Mouse (Mus musculus) macrophage (primary cell): ENCODE results near the gene Sdr9c7. TPM values are rescaled to one million over a fixed set of nuclear protein-coding genes. Genes with fewer than 3 reads are reported as not detected.
"Not testable (repeated sequence)": the region's sequence is repeated elsewhere in the genome, so short reads cannot be mapped to it uniquely, and the experiment has no call there.

Experiments used
- H3K27ac ChIP-seq: fragments of 350-480 bp; formaldehyde crosslinking; 2 replicates; pipeline ENCODE4 v1.9.0; 2021
- H3K36me3 ChIP-seq: fragments of 350-480 bp; formaldehyde crosslinking; 2 replicates; pipeline ENCODE4 v1.9.0; 2021; ENCODE audit errors: inconsistent target
- H3K4me3 ChIP-seq: fragments of 350-480 bp; formaldehyde crosslinking; 2 replicates; pipeline ENCODE4 v1.9.0; 2021; ENCODE audit errors: inconsistent target
- H3K79me2 ChIP-seq: fragments of 350-480 bp; formaldehyde crosslinking; 2 replicates; pipeline ENCODE4 v1.9.0; 2021; ENCODE audit errors: inconsistent target
- WGBS: methylation state at CpG from one replicate; pipeline ENCODE4 v1.1.7; 2026; ENCODE audit warnings: inconsistent platforms; ENCODE audit not compliant: missing documents; 5-methylcytosine and 5-hydroxymethylcytosine counted together
- polyA plus RNA-seq: library from polyadenylated mRNA; stranded (reverse); fragments of 250-400 nt; gene quantifications from 3 replicates; pipeline ENCODE4 v1.2.4, GENCODE M21; 2018; ENCODE audit warnings: inconsistent platforms

The Sdr9c7 gene
- polyA plus RNA-seq, 1 experiment from 2014 or later = not detected

- 89% methylated on average over 7 of the region's 7 CpGs for WGBS
- H3K36me3 ChIP-seq = no peaks in the 10 kb centered on the region
- H3K27ac ChIP-seq = no peak overlapping the region
- no peak overlapping the region for H3K4me3 ChIP-seq
- H3K79me2 ChIP-seq = no peaks in the 10 kb centered on the region
These were observed 26.5 kb downstream of the Sdr9c7 start for GRCm38 (mm10) chr10:127924597-127925378.

GRCm38 (mm10) chr10:127927737-127928136, 29.4 kb downstream of the Sdr9c7 start:
- no peak overlapping the region for H3K4me3 ChIP-seq
- 91% methylated on average over 2 of the region's 2 CpGs for WGBS
- no peaks in the 10 kb centered on the region for H3K79me2 ChIP-seq
- H3K27ac ChIP-seq = no peak overlapping the region
- no peaks in the 10 kb centered on the region for H3K36me3 ChIP-seq

DNA sequence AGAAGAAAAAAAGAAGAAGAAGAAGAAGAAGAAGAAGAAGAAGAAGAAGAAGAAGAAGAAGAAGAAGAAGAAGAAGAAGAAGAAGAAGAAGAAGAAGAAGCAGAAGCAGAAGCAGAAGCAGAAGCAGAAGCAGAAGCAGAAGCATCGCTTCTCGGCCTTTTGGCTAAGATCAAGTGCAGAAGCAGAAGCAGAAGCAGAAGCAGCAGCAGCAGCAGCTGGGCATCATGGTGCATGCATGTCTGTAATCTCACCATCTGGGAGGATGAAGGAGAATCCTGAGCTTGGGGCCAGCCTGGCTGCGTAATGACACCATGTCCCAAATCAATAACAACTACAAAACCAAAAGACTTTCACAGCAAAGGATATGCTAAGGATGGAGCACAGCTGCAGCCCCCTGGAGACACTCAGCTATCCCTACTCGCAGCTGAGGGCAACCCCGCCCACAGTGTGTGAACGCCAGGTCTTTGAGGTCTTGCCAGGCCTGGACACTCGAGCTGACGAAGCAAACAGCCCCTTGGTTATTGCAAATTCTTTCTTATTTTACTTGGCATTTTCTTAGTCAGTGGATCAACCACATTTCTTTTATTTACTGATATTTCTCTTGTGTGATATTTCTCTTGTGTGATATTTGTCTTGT, 34.1 kb downstream of the Sdr9c7 start:
- no peaks in the 10 kb centered on the region for H3K79me2 ChIP-seq

GRCm38 (mm10) chr10:127936271-127936670, 38.0 kb downstream of the Sdr9c7 start:
- no peak overlapping the region for H3K4me3 ChIP-seq
- WGBS = 68% methylated on average over 8 of the region's 8 CpGs
- H3K27ac ChIP-seq = no peak overlapping the region
- H3K79me2 ChIP-seq = no peaks in the 10 kb centered on the region
- no peaks in the 10 kb centered on the region for H3K36me3 ChIP-seq

More for the DNA sequence above, 34.1 kb downstream of the Sdr9c7 start:
- H3K36me3 ChIP-seq = no peaks in the 10 kb centered on the region
- no peak overlapping the region for H3K4me3 ChIP-seq
- H3K27ac ChIP-seq = no peak overlapping the region
- WGBS = 83% methylated on average over 6 of the region's 8 CpGs

- WGBS = 37% methylated on average over 19 of the region's 19 CpGs
- Histone ChIP-seq H3K4me3 (no peak overlapping the region; the same call in 1 of the 2 replicates), H3K27ac (no peak overlapping the region), H3K79me2 (no peaks in the 10 kb centered on the region), H3K36me3 (no peaks in the 10 kb centered on the region)
These were observed 38.6 kb downstream of the Sdr9c7 start for GRCm38 (mm10) chr10:127936747-127937409.

- Histone ChIP-seq H3K79me2 (no peaks in the 10 kb centered on the region), H3K36me3 (no peaks in the 10 kb centered on the region), H3K27ac (no peak overlapping the region), H3K4me3 (no peak overlapping the region; the same call in 1 of the 2 replicates)
- WGBS = 4% methylated on average over 2 of the region's 2 CpGs
These were observed 39.2 kb downstream of the Sdr9c7 start for GRCm38 (mm10) chr10:127937428-127938010.

DNA sequence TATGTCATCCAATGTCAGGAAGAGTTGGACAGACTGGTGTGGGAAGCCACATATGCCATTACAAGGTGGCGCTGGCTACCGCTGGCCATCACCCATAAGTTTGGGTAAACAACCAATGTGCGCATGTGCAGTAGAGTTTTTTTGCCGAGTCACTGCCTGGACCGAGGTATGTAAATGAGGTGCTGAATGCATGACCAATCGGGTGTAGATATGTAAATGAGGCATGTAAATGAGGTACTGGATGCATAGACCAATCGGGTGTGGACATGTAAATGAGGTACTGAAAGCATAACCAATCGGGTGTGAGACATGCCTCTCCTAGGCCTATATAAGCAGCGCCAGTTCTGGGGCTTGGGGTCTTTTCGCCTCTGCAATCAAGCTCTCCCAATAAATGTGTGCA, 41.3 kb downstream of the Sdr9c7 start:
- not testable (repeated sequence) for H3K79me2 ChIP-seq, H3K36me3 ChIP-seq, H3K27ac ChIP-seq, H3K4me3 ChIP-seq
- 90% methylated on average over 10 of the region's 10 CpGs for WGBS

GRCm38 (mm10) chr10:127945432-127946064, 47.2 kb downstream of the Sdr9c7 start:
- Histone ChIP-seq H3K27ac (no peak overlapping the region), H3K79me2 (no peaks in the 10 kb centered on the region), H3K4me3 (no peak overlapping the region), H3K36me3 (no peaks in the 10 kb centered on the region)
- 37% methylated on average over 5 of the region's 5 CpGs for WGBS

- Histone ChIP-seq H3K4me3 (no peak overlapping the region), H3K27ac (no peak overlapping the region), H3K79me2 (no peaks in the 10 kb centered on the region), H3K36me3 (no peaks in the 10 kb centered on the region)
- WGBS = 94% methylated on average over 4 of the region's 4 CpGs
These were observed 51.3 kb downstream of the Sdr9c7 start for GRCm38 (mm10) chr10:127949596-127950130.

GRCm38 (mm10) chr10:127951390-127951789, 53.1 kb downstream of the Sdr9c7 start:
- no peak overlapping the region for H3K27ac ChIP-seq
- H3K4me3 ChIP-seq = no peak overlapping the region
- H3K79me2 ChIP-seq = no peaks in the 10 kb centered on the region
- H3K36me3 ChIP-seq = no peaks in the 10 kb centered on the region
- WGBS = 88% methylated on average over 9 of the region's 9 CpGs

GRCm38 (mm10) chr10:127951821-127952220, 53.5 kb downstream of the Sdr9c7 start:
- Histone ChIP-seq H3K4me3 (no peak overlapping the region), H3K79me2 (no peaks in the 10 kb centered on the region), H3K36me3 (no peaks in the 10 kb centered on the region), H3K27ac (no peak overlapping the region)
- 79% methylated on average over 4 of the region's 4 CpGs for WGBS

DNA sequence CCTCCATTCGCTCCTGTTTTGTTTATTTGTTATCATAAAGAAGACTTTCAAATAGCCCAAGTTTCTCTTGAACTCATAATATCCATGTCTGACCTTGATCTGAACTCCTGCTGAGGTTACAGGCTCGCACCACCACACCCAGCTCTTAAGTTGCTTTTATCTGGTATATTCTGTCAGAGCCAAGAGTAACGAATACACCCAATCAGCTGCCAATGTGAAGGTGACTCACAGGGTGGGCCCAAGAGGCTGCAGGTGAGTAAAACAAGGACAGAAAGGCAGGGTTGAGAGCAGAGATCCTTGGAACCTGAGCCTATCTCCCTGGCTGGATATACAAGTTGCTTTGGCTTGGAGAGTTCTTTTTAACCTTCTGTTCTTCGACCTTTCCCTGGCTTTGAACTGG, 56.7 kb downstream of the Sdr9c7 start:
- 91% methylated on average over 4 of the region's 4 CpGs for WGBS
- H3K79me2 ChIP-seq = no peaks in the 10 kb centered on the region
- no peak overlapping the region for H3K4me3 ChIP-seq
- no peak overlapping the region for H3K27ac ChIP-seq
- no peaks in the 10 kb centered on the region for H3K36me3 ChIP-seq

GRCm38 (mm10) chr10:127956168-127956816, 58.0 kb downstream of the Sdr9c7 start:
- WGBS = 62% methylated on average over 16 of the region's 16 CpGs
- Histone ChIP-seq H3K27ac (no peak overlapping the region), H3K79me2 (no peaks in the 10 kb centered on the region), H3K4me3 (no peak overlapping the region), H3K36me3 (no peaks in the 10 kb centered on the region)
